Mouse (Mus musculus): ENCODE results near the gene Zdhhc22.

DNA sequence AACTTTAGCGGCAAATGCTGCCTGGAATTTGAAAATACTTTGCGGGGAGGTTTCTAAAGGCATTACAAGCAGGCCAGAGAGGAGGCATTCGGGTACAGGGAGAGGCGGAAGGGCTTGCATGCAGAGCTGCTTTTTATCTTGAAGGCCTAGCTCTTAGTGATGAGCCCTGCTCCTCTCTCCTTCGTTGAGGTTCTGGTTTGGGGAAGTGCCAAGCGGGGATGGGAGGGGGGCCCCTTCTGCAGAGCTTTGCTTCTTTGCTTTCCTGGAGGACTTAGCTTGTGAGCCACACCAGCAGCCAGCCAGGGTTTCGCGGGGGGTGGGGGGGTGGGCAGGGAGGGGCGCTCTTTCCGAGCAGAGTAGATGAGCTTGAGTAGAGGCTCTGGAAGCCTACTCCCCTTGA, 14.5 kb downstream of the Zdhhc22 start:
- TF ChIP-seq POLR2A (IDR thresholded peaks at IDR 0.05; ENCODE audit: borderline replicate concordance, control insufficient read depth, low read depth, low read length) (no peak), CTCF (IDR thresholded peaks at IDR 0.05; ENCODE audit: control insufficient read depth, insufficient read depth, low read length) (no peak)

Measured in bone marrow, adult 2 months (tissue).